Mouse (Mus musculus) cerebellum, adult 8-10 months (tissue): ENCODE data around the gene Olfr675.
"Not testable (repeated sequence)": the region's sequence is repeated elsewhere in the genome, so short reads cannot be mapped to it uniquely, and the experiment has no call there.

Source experiments
- DNase-seq: peaks from one replicate; pipeline ENCODE4 v3.0.0; 2022

Olfr675 gene

DNA sequence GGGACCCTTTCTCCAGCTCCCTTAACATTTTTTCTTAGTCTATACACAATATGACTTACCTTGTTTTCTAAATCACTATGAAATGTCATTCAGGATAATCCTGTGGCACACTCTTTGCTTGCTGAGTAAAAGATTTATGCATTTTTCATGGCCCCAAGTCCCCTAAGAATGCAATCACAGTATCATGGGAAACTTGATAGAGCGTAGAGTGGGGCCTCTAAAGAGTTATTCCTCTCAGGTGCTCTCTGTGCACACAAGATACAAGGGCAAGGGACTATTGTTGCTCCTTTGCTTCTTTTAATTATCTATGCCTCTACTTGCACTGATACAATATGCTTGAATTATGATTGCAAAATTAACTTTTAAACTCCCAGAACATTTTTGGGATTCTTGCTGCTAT, at the start of gene Olfr675:
TSS of gene Olfr675 (minus strand) at position 101 of the 400 bp plus-strand sequence.
- no peak for DNase-seq

DNA sequence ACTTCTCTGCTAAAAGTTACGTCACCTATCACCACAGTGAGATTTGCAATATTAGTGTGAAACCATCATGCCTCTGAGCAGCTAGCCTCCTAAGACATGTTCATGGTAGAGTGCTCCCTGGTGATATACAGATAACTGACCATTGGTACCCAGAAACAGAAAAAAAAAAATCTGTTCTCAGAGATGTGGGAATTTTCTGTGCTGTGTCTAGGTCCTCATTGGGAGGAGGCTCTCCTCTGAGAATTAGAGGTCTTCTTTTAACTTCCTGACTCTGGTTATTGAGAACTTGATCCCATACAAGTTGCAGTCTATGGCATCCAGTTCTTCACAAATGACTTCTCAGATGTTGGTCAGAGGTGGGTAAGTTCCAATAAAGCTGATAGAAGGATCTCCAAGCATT, 35.9 kb upstream of the Olfr675 start, which contains the start of gene Olfr678:
TSS of gene Olfr678 (plus strand) at position 301 of the 400 bp plus-strand sequence.
- DNase-seq, result no peak

DNA sequence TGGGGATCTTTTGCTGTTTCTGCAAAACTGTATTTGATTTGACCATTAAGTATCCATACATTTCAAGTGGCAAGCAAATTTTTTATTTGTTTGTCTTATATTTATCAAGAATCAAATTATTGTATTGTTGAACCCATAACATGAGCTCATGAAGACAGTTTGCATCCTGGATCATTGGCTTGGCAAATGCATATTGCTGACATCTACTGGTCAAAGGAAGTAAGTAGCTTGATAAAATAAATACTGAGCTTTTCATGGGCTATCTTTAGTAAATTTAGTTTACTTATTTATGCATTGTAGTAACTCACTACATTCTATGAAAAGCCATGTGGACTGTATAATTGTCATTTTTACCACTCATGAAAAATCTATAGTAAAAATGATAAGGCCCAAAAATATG, 30.7 kb upstream of the Olfr675 start:
- DNase-seq, result no peak

DNA sequence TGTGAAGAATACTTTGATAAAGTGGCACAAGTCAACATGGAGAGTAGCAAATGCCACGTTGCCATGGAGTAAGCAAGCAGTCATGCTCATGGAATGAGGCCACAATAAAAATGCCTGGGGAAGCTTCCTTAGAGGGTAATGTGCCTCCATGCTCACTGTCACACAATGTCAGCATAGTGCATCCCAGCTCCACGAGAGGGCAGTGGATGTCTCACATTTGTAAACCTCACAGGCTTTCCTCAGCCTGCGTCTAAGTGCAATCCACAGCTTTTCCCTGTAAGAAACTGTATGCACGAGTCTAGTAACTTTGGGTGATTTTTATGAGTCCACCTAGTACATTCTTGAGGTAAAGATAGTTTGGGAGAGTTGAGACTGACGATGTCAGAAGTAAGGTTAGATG, 5.6 kb upstream of the Olfr675 start:
- DNase-seq, result not testable (repeated sequence)

DNA sequence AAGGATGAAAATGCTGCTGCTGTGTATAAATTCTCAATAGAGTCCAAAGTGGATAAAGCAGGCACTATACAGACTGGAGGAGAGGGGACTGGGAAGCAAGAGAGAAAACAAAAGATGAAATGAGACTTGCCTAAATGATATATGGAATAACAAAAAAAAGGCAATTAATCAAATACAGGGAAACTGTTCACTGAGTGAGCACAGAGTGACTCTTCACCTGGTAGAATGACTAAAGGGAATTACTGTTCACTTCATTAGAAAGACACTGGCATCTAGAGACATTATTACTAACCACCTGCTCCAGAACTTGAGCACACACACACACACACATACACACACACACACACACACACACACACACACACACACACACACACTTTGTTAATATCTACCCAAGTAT, 4.1 kb upstream of the Olfr675 start, which contains the start of gene Olfr676:
TSS of gene Olfr676 (plus strand) at position 301 of the 400 bp plus-strand sequence.
- DNase-seq, result no peak

DNA sequence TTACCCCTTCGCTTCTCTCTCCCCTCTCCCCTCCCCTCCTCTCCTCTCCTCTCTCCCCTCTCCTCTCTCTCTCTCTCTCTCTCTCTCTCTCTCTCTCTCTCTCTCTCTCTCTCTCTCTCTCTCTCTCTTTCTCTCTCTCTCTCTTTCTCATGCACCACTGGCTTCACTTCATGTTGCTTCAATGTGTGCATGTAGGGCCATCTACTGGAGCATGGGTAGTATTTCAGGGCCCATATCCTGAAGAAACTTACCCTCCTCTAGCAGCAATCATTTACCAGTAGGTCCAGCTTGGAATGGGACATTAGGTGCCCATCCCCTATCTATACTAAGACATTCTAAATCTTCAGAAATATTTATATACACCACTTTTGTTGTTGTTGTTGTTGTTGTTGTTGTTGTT, 5.7 kb downstream of the Olfr675 start:
- DNase-seq, result no peak

DNA sequence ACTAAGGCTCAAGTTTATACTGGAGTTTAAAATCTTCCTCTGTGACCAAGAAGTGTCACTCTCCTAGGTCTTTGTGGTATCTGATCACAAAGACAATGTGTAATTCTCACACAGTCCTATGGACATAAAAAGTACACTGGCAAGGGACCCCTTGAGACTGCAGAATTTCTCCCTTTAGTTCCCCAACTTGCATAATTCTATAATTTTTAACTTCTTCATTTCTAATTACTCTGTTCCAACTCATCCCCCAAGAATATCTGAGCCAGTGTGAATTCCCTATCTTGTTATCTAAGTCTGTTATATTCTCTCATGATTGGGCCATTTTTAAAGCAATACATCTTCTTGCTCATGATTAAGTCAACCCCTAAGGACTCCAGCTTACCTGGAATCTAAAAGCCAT, 26.3 kb downstream of the Olfr675 start, which contains the start of gene Olfr672:
TSS of gene Olfr672 (minus strand) at position 101 of the 400 bp plus-strand sequence.
- no peak for DNase-seq

DNA sequence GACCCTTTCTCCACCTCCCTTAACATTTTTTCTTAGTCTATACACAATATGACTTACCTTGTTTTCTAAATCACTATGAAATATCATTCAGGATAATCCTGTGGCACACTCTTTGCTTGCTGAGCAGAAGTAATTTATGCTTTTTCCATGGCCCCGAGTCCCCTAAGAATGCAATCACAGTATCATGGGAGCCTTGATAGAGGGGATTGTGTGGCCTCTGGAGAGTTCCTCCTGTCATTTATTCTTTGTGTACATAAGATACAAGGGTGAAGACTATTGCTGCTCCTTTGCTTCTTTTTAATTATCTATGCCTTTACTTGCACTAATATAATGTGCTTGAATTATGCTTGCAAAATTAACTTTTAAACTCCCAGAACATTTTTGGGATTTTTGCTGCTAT, 49.2 kb downstream of the Olfr675 start, which contains the start of gene Olfr671:
TSS of gene Olfr671 (minus strand) at position 101 of the 400 bp plus-strand sequence.
- DNase-seq, result no peak

DNA sequence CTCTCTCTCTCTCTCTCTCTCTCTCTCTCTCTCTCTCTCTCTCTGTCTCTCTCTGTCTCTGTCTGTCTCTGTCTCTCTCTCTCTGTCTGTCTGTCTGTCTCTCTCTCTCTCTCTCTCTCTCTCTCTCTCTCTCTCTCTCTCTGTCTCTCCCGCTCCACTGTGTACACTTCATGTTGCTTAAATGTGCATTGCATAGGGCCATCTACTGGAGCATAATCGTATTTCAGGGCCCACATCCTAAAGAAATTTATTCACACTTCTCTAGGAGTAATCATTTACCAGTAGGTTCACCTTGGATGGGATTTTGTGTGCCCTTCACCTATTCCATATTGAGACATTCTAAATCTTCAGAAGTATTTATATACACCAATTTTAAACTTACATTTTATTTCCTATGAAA, 55.8 kb downstream of the Olfr675 start:
- not testable (repeated sequence) for DNase-seq
